Mouse (Mus musculus): ENCODE data around the gene Lrguk.

DNA sequence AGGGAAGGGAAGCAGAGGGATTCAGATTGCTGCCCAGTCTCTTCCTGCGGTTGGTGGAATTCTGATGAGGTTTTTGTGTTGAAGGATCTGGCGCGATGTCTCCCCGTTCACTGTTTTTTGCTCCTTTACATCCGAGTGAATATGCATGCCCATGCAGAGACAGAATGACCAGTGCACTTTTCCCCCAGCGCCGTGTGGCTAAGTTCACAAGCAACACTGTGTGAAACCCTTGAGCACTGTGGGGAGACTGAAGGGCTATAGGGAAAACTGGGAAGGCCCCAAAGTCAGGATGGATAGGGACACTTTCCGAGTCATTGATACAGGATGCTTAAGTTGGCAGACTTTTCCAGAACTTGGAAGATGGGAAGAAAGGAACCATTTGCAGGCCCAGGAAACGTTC, 103.1 kb downstream of the Lrguk start:
- no peak for TF ChIP-seq CTCF (IDR thresholded peaks at IDR 0.05; ENCODE audit: borderline replicate concordance, control insufficient read depth, extremely low read depth, insufficient read depth, low read length, poor library complexity)
- TF ChIP-seq POLR2A (IDR thresholded peaks at IDR 0.05; ENCODE audit: control insufficient read depth, extremely low read depth, insufficient read depth, low read length, poor library complexity): no peak
